Mouse (Mus musculus) gastrocnemius, postnatal 4 days (tissue): ENCODE measurements at regions not wholly inside any gene's neighbourhood (a gene's known extent, or its start where the extent isn't known, plus 50 kb on each side); places are given as distances from the start of the nearest gene placed in this dataset.
"Not testable (repeated sequence)": the region's sequence is repeated elsewhere in the genome, so short reads cannot be mapped to it uniquely, and the experiment has no call there.

Experiments used
- DNase-seq, 2 experiments: peaks; one replicate each; pipeline ENCODE4 v3.0.0; 2021 to 2022; ENCODE audit warnings: low spot score in 2 of 2, mixed read lengths in 2 of 2

GRCm38 (mm10) chr7:111846417-111846816 is 66.6 kb upstream of the Galnt18 start:
- DNase-seq: no peak

- DNase-seq: no peak
These were observed 63.9 kb upstream of the Galnt18 start for GRCm38 (mm10) chr7:111843715-111844114.

DNA sequence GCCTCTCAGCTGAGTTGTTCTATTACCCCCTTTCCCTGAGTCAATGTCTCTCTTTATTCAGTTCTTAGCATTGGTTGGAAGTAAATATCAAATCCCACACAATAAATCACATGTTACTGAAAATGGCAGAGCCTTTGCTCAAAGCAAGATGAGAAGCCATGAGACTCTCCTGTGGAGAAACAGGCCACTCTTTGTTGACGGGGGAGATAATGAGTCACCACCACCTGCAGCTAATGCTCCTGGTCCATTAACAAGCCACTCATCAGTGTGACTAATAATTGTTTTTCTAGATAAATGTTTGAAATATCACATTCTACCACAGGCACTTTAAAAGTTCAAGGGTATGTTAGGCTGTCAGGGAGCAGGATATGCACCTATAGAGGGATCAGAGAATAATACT is 61.0 kb upstream of the Galnt18 start:
- no peak for DNase-seq

- no peak for DNase-seq
These were observed 58.4 kb upstream of the Galnt18 start for GRCm38 (mm10) chr7:111838162-111838561.

- not testable (repeated sequence) for DNase-seq
These were observed 54.6 kb upstream of the Galnt18 start for GRCm38 (mm10) chr7:111834356-111834755.

- DNase-seq: no peak
These were observed 50.2 kb upstream of the Galnt18 start for GRCm38 (mm10) chr7:111829931-111830330.
